Mouse (Mus musculus): ENCODE measurements around the gene Galnt10. TPM values are rescaled to one million over a fixed set of nuclear protein-coding genes. Genes with fewer than 3 reads are reported as not detected.

Gene Galnt10
- total and polyA plus RNA-seq, 3 experiments = 17.5 to 41.2 (median 21.4) TPM

- H3K4me3 ChIP-seq (ENCODE audit: low read depth, low read length) = no peak overlapping the region
- DNase-seq (ENCODE audit: low spot score) = no peak
- H3K36me3 ChIP-seq (replicated peaks) = peaks cover 65% of the 10 kb centered on the region
- ATAC-seq (ENCODE audit: extremely low read depth, insufficient number of reproducible peaks, low FRiP score, poor library complexity, severe bottlenecking) = no peak; the same call in 1 of the 2 replicates
- H3K4me1 ChIP-seq (ENCODE audit: insufficient read depth, low read depth, low read length) = peaks cover 16% of the 10 kb centered on the region
- TF ChIP-seq POLR2AphosphoS5 (IDR thresholded peaks at IDR 0.05; ENCODE audit: insufficient replicate concordance, low read depth, low read length) (no peak), CTCF (IDR thresholded peaks at IDR 0.05; ENCODE audit: low read depth, low read length) (no peak), GATA1 (IDR thresholded peaks at IDR 0.05; ENCODE audit: borderline replicate concordance, low read length) (no peak), GATA2 (IDR thresholded peaks at IDR 0.05; ENCODE audit: borderline replicate concordance, low read depth, low read length) (no peak), TAL1 (conservative IDR thresholded peaks at IDR 0.05; ENCODE audit: low read depth, low read length) (no peak)
- H3K27me3 ChIP-seq (ENCODE audit: insufficient read depth, low read length) = no peaks in the 10 kb centered on the region
- no peaks in the 10 kb centered on the region for H3K9me3 ChIP-seq (replicated peaks)
Observed at GRCm38 (mm10) chr11:57758621-57759020, 113.4 kb downstream of the Galnt10 start.

- Histone ChIP-seq H3K27me3 (ENCODE audit: insufficient read depth, low read length) (no peaks in the 10 kb centered on the region), H3K36me3 (replicated peaks) (peaks cover 64% of the 10 kb centered on the region), H3K9me3 (replicated peaks) (no peaks in the 10 kb centered on the region), H3K4me3 (ENCODE audit: low read depth, low read length) (no peak overlapping the region), H3K4me1 (ENCODE audit: insufficient read depth, low read depth, low read length) (peaks cover 19% of the 10 kb centered on the region)
- TF ChIP-seq POLR2AphosphoS5 (IDR thresholded peaks at IDR 0.05; ENCODE audit: insufficient replicate concordance, low read depth, low read length) (no peak), TAL1 (conservative IDR thresholded peaks at IDR 0.05; ENCODE audit: low read depth, low read length) (no peak), CTCF (IDR thresholded peaks at IDR 0.05; ENCODE audit: low read depth, low read length) (no peak), GATA2 (IDR thresholded peaks at IDR 0.05; ENCODE audit: borderline replicate concordance, low read depth, low read length) (no peak), GATA1 (IDR thresholded peaks at IDR 0.05; ENCODE audit: borderline replicate concordance, low read length) (no peak)
- DNase-seq (ENCODE audit: low spot score) = no peak
- no peak for ATAC-seq (ENCODE audit: extremely low read depth, insufficient number of reproducible peaks, low FRiP score, poor library complexity, severe bottlenecking)
Observed at GRCm38 (mm10) chr11:57760509-57761058, 115.3 kb downstream of the Galnt10 start.

- H3K4me3 ChIP-seq (ENCODE audit: low read depth, low read length) = no peak overlapping the region
- ATAC-seq (ENCODE audit: extremely low read depth, insufficient number of reproducible peaks, low FRiP score, poor library complexity, severe bottlenecking) = no peak
- no peaks in the 10 kb centered on the region for H3K9me3 ChIP-seq (replicated peaks)
- no peak for DNase-seq (ENCODE audit: low spot score)
- peaks cover 65% of the 10 kb centered on the region for H3K36me3 ChIP-seq (replicated peaks)
- H3K4me1 ChIP-seq (ENCODE audit: insufficient read depth, low read depth, low read length) = peaks cover 19% of the 10 kb centered on the region
- TF ChIP-seq TAL1 (conservative IDR thresholded peaks at IDR 0.05; ENCODE audit: low read depth, low read length) = no peak
- no peak for TF ChIP-seq CTCF (IDR thresholded peaks at IDR 0.05; ENCODE audit: low read depth, low read length)
- TF ChIP-seq GATA1 (IDR thresholded peaks at IDR 0.05; ENCODE audit: borderline replicate concordance, low read length) = no peak
- no peak for TF ChIP-seq GATA2 (IDR thresholded peaks at IDR 0.05; ENCODE audit: borderline replicate concordance, low read depth, low read length)
- no peak for TF ChIP-seq POLR2AphosphoS5 (IDR thresholded peaks at IDR 0.05; ENCODE audit: insufficient replicate concordance, low read depth, low read length)
- no peaks in the 10 kb centered on the region for H3K27me3 ChIP-seq (ENCODE audit: insufficient read depth, low read length)
Observed at GRCm38 (mm10) chr11:57761347-57761746, 116.1 kb downstream of the Galnt10 start.

- Histone ChIP-seq H3K36me3 (replicated peaks) (peaks cover 71% of the 10 kb centered on the region), H3K4me1 (ENCODE audit: insufficient read depth, low read depth, low read length) (peaks cover 19% of the 10 kb centered on the region), H3K4me3 (ENCODE audit: low read depth, low read length) (no peak overlapping the region), H3K9me3 (replicated peaks) (no peaks in the 10 kb centered on the region), H3K27me3 (ENCODE audit: insufficient read depth, low read length) (no peaks in the 10 kb centered on the region)
- TF ChIP-seq TAL1 (conservative IDR thresholded peaks at IDR 0.05; ENCODE audit: low read depth, low read length) = no peak
- peak; percentile 31; the same call in 1 of the 2 replicates for TF ChIP-seq CTCF (IDR thresholded peaks at IDR 0.05; ENCODE audit: low read depth, low read length)
- TF ChIP-seq GATA1 (IDR thresholded peaks at IDR 0.05; ENCODE audit: borderline replicate concordance, low read length) = no peak
- TF ChIP-seq POLR2AphosphoS5 (IDR thresholded peaks at IDR 0.05; ENCODE audit: insufficient replicate concordance, low read depth, low read length) = no peak
- no peak for DNase-seq (ENCODE audit: low spot score)
- no peak for ATAC-seq (ENCODE audit: extremely low read depth, insufficient number of reproducible peaks, low FRiP score, poor library complexity, severe bottlenecking)
Observed at GRCm38 (mm10) chr11:57764124-57764523, 118.9 kb downstream of the Galnt10 start.

- Histone ChIP-seq H3K36me3 (replicated peaks) (peaks cover 80% of the 10 kb centered on the region), H3K27me3 (ENCODE audit: insufficient read depth, low read length) (no peaks in the 10 kb centered on the region), H3K4me3 (ENCODE audit: low read depth, low read length) (no peak overlapping the region), H3K4me1 (ENCODE audit: insufficient read depth, low read depth, low read length) (peaks cover 3% of the 10 kb centered on the region; the same call in 1 of the 2 replicates), H3K9me3 (replicated peaks) (no peaks in the 10 kb centered on the region)
- TF ChIP-seq CTCF (IDR thresholded peaks at IDR 0.05; ENCODE audit: low read depth, low read length) (no peak), POLR2AphosphoS5 (IDR thresholded peaks at IDR 0.05; ENCODE audit: insufficient replicate concordance, low read depth, low read length) (no peak), TAL1 (conservative IDR thresholded peaks at IDR 0.05; ENCODE audit: low read depth, low read length) (no peak), GATA2 (IDR thresholded peaks at IDR 0.05; ENCODE audit: borderline replicate concordance, low read depth, low read length) (no peak), GATA1 (IDR thresholded peaks at IDR 0.05; ENCODE audit: borderline replicate concordance, low read length) (no peak)
- ATAC-seq (ENCODE audit: extremely low read depth, insufficient number of reproducible peaks, low FRiP score, poor library complexity, severe bottlenecking) (no peak), DNase-seq (ENCODE audit: low spot score) (no peak)
Observed at GRCm38 (mm10) chr11:57766617-57767016, 121.4 kb downstream of the Galnt10 start.

GRCm38 (mm10) chr11:57767171-57767570 is 121.9 kb downstream of the Galnt10 start:
- H3K4me1 ChIP-seq (ENCODE audit: insufficient read depth, low read depth, low read length) = peaks cover 3% of the 10 kb centered on the region; the same call in 1 of the 2 replicates
- H3K27me3 ChIP-seq (ENCODE audit: insufficient read depth, low read length) = no peaks in the 10 kb centered on the region
- DNase-seq (ENCODE audit: low spot score) (no peak), ATAC-seq (ENCODE audit: extremely low read depth, insufficient number of reproducible peaks, low FRiP score, poor library complexity, severe bottlenecking) (no peak)
- no peak overlapping the region for H3K4me3 ChIP-seq (ENCODE audit: low read depth, low read length)
- no peaks in the 10 kb centered on the region for H3K9me3 ChIP-seq (replicated peaks)
- no peak for TF ChIP-seq TAL1 (conservative IDR thresholded peaks at IDR 0.05; ENCODE audit: low read depth, low read length)
- TF ChIP-seq GATA1 (IDR thresholded peaks at IDR 0.05; ENCODE audit: borderline replicate concordance, low read length) = no peak
- TF ChIP-seq CTCF (IDR thresholded peaks at IDR 0.05; ENCODE audit: low read depth, low read length) = no peak
- TF ChIP-seq POLR2AphosphoS5 (IDR thresholded peaks at IDR 0.05; ENCODE audit: insufficient replicate concordance, low read depth, low read length) = no peak
- no peak for TF ChIP-seq GATA2 (IDR thresholded peaks at IDR 0.05; ENCODE audit: borderline replicate concordance, low read depth, low read length)
- peaks cover 85% of the 10 kb centered on the region for H3K36me3 ChIP-seq (replicated peaks)

Data from G1E (cell line).